Mouse (Mus musculus) liver, embryonic 15.5 days (tissue): ENCODE data around the gene Cypt14. TPM values are rescaled to one million over a fixed set of nuclear protein-coding genes. Genes with fewer than 3 reads are reported as not detected.
"Not testable (repeated sequence)": the region's sequence is repeated elsewhere in the genome, so short reads cannot be mapped to it uniquely, and the experiment has no call there.

Experiments used
- ATAC-seq: fragments of 200-750 bp; cut with Nextera tagmentation; 2 replicates; pipeline ENCODE4 v1.8.0; 2017; ENCODE audit warnings: moderate number of reproducible peaks, mild to moderate bottlenecking, moderate library complexity; ENCODE audit not compliant: insufficient read depth
- H3K27ac ChIP-seq: fragments of 300-500 bp; sonication (generic); replicated peaks from 2 replicates; pipeline ENCODE4 v1.5.1; 2015; ENCODE audit warnings: mild to moderate bottlenecking, inconsistent platforms
- H3K27me3 ChIP-seq: fragments of 300-500 bp; sonication (generic); 2 replicates; pipeline ENCODE4 v1.6.1; 2015; ENCODE audit warnings: mild to moderate bottlenecking, inconsistent platforms
- H3K36me3 ChIP-seq: fragments of 300-500 bp; sonication (generic); replicated peaks from 2 replicates; pipeline ENCODE4 v1.6.1; 2015; ENCODE audit warnings: moderate library complexity, mild to moderate bottlenecking, inconsistent platforms
- H3K4me1 ChIP-seq: fragments of 300-500 bp; sonication (generic); replicated peaks from 2 replicates; pipeline ENCODE4 v1.6.1; 2015; ENCODE audit warnings: inconsistent platforms
- H3K4me2 ChIP-seq: fragments of 300-500 bp; sonication (generic); 2 replicates; pipeline ENCODE4 v1.6.1; 2015; ENCODE audit warnings: moderate library complexity, mild to moderate bottlenecking, inconsistent platforms
- H3K4me3 ChIP-seq: fragments of 300-500 bp; sonication (generic); replicated peaks from 2 replicates; pipeline ENCODE4 v1.5.1; 2015; ENCODE audit warnings: mild to moderate bottlenecking, inconsistent platforms
- H3K9ac ChIP-seq: fragments of 300-500 bp; sonication (generic); 2 replicates; pipeline ENCODE4 v1.6.1; 2015; ENCODE audit warnings: moderate library complexity, mild to moderate bottlenecking, inconsistent platforms
- H3K9me3 ChIP-seq: fragments of 300-500 bp; sonication (generic); replicated peaks from 2 replicates; pipeline ENCODE4 v1.6.1; 2016; ENCODE audit warnings: inconsistent platforms
- WGBS: fragments of 180-500 bp; shearing (Covaris S2); methylation state at CpG from one replicate; pipeline ENCODE4 v1.1.7; 2015; ENCODE audit warnings: mixed read lengths; ENCODE audit not compliant: insufficient replicate concordance; 5-methylcytosine and 5-hydroxymethylcytosine counted together
- polyA plus RNA-seq: library from polyadenylated mRNA; unstranded; fragments of >200 nt; fragmentation: Nextera tagmentation; extraction: Ambion mirVana; gene quantifications from 2 replicates; pipeline ENCODE4 v1.2.1, GENCODE M21; 2015

Gene Cypt14
- not detected in 2 replicates for polyA plus RNA-seq

- H3K4me3 ChIP-seq, ATAC-seq, H3K4me1 ChIP-seq, H3K9ac ChIP-seq, H3K4me2 ChIP-seq, H3K9me3 ChIP-seq, H3K36me3 ChIP-seq, H3K27ac ChIP-seq, H3K27me3 ChIP-seq: not testable (repeated sequence)
- WGBS = 42% methylated on average over 2 of the region's 2 CpGs
Measured at GRCm38 (mm10) chrX:39863504-39863903, at the start of gene Cypt14. Cypt14 (minus strand) TSS chrX:39863604.
